Mouse (Mus musculus) common myeloid progenitor, adult 5-6 weeks (primary cell): ENCODE measurements around the gene Fcho2. TPM values are rescaled to one million over a fixed set of nuclear protein-coding genes. Genes with fewer than 3 reads are reported as not detected.
A peak's percentile ranks its signal among the peaks of the same experiment; 100 is the strongest.

ENCODE experiments used
- ATAC-seq: replicated peaks from 2 replicates; pipeline ENCODE4 v1.8.0; 2016; ENCODE audit warnings: low read depth, mild to moderate bottlenecking, moderate TSS enrichment, inconsistent platforms; ENCODE audit not compliant: poor library complexity, severe bottlenecking
- total RNA-seq: library from RNA; stranded (forward); fragments of 200-1000, 187-1606 nt; gene quantifications from 2 replicates; pipeline ENCODE4 v1.2.3, GENCODE M21; 2017

Fcho2 gene
- total RNA-seq, 1 experiment from 2014 or later: 35.0 TPM

DNA sequence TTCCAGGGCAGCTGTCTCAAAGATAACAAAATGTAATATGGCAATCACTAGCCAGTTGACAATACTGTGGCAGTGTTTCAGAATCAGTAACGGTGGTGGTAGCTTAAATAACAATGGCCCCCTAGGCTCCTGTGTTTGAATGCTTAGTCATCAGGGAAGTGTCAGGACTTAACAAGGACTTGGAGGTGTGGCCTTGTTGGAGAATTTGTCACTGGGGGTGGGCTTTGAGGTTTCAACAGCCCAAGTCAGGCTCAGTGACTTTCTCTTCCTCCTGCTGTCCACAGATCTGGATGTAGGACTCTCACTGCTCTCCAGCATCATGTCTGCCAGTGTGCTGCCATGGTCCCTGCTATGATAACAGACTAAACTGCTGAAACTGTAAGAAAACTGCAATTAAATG, 93.0 kb downstream of the Fcho2 start:
- no peak for ATAC-seq

DNA sequence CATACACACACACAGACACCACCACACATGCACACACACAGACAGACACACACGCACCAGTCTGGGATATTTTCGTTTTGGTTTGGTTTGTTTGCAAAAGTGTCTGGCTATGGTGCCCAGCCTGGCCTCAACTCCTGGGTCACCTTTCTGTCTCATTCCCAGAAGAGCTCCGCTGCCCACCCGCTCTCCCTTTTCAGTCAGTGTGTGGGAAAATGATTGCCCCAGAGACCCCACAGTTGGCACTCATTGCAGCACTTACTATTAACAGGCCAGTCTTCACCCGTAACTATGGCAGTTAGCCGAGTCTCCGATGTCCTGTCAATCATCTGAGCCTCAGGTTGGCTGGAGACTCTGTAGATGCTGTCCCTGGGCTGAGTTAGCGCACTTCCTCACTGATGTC, 99.1 kb downstream of the Fcho2 start:
- no peak for ATAC-seq

DNA sequence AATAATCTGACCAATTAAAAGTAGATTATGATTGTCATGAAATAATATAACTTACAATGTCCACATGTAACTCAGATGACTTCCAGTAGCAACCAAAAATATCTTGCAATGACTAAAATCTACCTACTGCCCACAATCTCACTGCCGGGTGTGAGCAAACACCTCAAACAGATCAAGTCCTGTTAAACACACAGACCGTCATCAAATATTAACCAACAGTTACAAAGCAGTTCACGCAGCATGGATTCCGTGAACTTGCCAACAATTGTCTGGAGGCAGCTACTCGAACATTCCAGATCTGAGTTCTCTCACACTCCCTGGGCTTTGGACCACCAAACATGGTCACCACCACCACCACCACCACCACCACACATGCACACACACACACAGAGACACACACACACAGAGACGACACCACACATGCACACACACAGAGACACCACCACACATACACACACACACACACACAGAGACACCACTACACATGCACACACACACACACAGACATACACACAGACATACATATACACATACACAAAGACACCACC, 99.7 kb downstream of the Fcho2 start:
- ATAC-seq: no peak

DNA sequence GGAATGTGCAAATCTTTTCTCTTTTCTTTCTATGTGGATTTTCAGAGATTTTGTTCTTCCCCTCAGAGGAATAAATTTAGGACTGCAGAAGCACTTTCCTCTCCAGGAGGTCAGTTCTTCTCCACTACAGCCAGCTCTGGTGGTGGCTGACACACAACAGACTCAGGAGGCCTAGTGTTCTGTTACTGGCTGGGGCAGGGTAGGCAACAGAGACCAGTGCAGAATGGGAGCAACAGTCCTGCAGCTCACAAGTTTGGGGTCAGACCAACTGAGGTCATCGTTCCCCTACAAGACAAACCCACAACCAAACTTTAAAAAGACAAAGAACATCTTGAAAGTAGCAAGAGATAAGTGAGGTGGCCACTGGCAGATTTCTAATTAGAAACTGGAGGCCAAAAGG, 104.6 kb downstream of the Fcho2 start:
- no peak for ATAC-seq

DNA sequence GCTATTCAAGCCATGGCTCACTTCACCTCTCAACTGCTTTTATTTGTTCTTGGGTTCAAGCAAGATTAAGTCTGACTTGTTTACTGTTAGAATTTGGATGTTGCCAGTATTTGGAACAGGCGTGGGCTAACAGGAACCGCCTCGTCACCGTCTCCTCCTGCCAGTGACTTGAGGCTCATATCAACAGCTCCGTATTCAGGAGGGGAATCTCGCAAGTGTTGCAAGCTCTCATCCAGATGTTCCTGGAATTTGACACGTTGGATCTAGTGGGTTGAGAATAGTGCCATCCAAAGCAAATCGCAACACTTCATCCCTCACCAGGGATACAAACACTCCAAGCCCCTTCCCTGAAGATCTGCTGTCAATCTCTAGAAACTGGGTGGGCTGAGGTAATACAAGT, 105.0 kb downstream of the Fcho2 start:
- ATAC-seq: no peak

DNA sequence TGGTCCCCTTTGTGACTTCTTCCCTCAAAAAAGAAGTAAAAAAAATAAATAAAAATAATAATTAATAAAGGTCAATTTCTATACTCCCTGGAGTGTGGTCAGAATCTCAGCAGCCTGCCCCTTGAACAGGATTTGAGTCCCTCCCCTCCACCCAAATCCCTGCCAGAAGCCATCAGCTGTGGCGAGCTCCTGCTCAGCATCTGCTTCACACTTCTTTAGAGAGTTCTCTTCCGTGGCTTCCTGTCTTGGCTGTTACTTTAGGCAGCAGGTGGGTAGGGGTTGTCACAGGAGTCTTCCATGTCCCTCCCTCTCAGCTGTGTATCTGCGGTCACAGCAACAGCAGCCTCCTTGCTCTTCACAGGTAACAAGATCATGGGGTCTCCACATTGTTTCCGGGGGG, 109.7 kb downstream of the Fcho2 start:
- ATAC-seq: no peak

DNA sequence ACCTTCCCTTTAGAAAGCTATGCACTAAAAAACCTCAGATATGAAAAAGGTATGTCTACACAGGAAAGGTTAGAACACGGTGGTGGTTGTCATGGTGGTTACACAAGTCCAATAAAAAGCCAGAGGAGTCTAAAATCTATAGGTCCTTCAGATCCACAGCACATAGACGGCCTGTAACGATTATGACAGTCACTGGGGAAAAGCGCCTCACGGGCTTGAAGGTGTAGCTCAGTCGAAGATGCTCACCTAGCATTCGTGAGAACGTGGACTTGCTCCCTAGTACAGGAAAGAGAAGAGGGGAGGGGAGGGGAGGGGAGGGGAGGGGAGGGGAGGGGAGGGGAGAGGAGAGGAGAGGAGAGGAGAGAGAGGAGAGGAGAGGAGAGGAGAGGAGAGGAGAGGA, 111.5 kb downstream of the Fcho2 start:
- ATAC-seq: no peak

DNA sequence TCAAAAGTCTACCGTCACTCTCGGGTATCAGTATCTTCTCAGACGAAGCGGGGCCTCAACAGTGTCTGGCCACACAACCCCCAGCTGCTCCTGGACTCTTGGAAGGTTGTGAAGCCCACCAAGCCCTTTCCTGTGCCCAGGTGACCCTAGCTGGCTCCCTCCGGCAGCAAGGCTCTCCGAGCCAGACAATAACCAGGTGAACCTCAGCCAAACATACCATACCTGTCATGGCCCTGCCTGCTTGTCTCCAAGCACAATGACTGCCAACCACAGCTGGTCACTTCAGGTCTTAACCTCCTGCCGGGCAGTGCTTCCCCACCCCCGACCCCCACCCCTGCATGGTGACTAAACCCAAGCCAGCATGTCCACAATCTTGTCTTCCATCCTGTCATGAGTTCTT, 112.9 kb downstream of the Fcho2 start:
- ATAC-seq: no peak

DNA sequence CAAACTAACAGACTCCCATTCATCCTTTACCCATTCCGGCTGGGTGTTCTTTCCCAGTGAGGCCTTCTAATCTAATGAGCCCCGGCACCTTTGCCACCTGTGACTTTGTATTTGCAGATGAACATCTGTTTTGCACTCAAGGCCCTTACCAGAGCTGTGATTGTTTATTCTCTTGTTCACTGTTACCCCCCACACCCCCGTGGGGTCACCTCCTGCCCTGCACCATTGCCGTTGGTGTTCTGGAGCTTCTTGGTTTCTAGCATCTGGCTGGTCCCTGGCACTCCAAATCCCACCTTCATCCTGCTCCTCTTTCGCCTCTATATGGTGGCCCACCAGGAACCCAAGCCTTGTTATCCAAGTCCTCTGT, 114.0 kb downstream of the Fcho2 start:
- ATAC-seq: no peak

DNA sequence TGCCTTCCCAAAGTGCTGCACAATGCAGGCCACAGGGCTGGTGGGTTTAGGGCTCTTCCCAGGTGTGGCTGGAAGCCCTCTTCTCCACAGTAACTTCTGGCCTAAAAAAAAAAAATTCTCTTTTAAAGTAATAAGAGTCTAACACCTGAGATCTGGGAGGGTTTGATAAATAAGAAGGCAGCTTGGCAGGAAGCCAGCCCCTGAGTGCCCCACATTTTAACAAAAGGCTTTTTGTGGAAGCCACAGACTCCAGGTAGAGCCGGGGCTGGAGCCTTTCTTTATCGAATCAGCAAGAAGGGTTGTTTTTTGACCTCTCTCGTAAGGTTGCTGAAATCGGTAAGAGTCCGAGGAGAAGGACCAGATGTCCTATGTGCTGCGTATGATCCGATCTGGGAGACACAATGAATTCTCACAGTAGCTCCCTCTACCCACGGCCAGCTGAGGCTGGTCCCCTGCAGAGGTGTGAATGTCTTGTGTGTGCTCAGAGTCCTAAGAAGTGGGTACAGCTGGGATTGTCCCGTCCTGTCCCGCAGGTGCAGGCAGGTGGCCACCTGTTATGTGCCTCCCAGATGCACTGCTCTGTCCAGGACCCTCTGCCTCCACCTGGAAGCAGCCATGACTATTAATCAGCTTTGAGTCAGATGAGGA, 114.5 kb downstream of the Fcho2 start:
- ATAC-seq: no peak

DNA sequence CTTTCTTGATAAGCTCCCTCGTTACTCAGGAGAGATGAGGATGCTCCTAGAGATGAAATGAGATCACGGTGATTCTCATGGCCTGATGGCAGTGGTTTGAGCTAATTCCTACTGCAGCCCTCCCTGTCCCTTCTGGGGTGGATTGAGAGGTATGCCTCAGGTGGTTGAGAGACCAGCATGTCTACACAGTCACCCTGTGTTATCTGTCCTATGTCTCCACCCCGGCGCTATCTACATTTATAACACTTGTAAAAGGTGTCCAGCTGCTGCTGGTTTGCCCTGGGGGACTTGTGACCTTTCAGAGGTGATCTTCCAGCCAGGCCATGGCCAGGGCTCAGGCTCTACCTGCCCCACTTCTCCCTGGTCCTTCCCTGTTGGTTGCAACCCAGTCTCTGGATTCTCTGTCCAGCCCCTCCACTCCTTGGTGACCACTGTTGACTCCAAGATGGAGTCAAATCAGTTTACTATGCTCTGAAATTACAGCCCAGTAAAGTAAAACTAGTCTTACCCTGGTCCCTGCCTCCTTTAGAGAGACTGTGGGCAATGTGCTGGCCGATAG, 115.2 kb downstream of the Fcho2 start:
- ATAC-seq: no peak

DNA sequence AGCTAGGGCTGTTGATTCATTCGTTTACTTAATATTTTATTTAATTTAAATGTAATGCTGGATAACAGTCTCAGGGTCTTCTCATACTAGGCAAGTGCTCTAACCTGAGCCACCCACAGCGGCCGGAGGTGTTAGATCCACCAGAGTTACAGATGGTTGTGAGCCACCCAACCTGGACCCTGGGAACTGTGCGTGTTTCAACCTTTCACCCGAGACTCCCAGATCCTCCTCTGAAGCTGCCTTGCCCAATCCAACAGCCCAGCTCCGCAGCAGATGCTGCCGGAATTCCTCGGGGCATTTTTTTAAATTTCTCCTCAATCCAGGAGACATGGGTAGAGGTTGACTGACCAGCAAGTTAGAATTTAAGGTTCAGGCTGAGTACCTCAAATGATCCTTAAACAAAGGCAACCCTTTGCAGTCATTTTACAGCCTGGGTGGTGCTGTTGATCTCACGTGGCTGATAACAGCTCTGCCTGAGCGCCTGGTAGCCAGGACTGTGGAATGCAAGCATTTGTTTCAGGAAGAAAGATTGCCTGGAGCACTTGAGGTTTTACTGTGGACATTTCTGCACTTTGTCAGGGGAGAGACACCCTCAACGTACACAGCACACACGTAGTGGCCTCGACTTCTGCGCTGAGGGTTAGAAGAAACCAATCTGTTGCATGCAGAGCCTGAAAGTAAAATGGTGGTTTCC, 116.1 kb downstream of the Fcho2 start:
- ATAC-seq: no peak

DNA sequence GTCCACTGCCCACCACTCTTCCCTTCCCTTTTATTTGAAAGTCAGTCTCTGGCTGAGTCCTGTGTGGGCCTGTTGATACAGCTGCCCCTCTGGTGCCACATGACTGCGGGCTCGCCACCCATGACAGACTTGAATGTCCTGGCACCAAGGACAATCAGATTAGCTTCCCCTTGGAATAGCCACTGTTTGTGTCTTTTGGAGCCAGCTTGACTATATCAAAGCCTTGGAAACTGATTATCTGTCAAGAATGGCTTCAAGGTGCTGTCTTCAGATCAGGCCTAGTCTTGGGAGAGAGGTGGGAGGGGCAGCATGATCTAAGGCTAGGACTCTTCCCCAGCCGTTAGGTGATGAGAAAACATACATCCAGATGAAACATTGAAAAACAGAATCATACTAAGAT, 118.5 kb downstream of the Fcho2 start:
- no peak for ATAC-seq

DNA sequence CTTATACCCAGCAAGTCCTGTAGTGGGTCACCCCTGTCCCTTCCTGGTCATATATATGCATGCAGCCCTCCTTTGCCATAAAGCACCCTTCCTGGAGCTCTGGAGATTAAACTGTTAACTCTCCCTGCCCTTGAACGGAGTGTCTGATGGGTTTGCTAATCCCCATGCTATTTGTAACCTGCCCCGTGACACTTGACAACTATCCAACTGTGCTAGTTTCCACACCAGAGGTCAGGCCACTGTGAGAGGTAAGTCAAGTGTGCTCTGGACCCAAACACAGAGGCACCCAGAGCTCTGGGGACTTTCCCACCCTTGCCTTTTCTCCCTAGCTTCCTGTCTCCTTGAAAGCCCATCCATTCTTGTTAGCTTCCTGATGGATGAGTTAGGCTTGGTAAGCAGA, 119.7 kb downstream of the Fcho2 start:
- no peak for ATAC-seq

DNA sequence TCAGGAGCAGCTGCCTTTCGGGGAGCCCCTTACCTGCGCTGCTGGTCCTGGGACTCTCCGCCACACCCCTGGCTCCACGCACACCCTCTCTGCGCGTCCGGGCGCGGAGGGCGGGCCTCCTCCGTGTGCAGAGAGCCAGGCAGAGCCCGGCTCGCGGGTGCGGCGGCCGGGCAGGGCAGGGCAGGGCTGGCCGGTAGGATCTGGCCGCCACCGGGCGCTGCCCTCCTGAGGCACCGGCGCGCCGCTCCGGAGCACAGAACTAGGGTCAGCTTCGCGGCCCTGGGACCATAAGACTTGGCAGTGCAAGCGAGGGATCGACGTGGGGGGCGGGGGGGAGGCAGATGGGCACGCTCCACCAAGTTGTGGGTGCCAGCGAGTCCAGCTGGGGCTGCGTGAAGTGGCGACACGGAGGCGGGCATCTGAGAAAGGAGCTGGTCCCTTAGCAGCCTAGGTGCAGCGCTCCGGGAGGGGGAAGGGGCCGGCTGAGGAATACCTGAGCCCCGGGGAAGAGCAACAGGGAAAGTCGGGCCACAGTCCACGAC, 120.4 kb downstream of the Fcho2 start, which contains the start of gene Tmem171:
TSS of gene Tmem171 (minus strand) at position 62 of the 542 bp plus-strand sequence.
- 0 out of 2 replicates have a peak, but pooled peaks have one; percentile 13 for ATAC-seq

DNA sequence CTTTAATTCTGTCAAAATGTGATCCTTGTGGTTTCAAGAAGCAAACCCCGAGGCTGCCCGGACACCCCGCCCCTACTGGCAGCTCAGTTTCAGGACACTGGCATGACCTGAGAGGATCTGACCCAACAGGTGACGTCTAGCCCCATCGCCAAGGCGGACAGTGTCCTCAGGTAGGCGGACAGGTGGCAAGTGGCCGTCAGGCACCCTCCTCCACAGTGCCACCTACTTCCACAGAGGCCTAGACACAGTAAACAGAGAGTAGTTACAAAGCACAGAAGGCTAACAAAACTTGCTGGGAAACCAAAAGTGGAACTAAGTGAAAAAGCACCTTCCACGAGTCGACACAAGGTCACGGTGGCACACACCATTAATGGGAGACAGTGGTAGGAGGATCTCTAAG, 121.9 kb downstream of the Fcho2 start:
- ATAC-seq: 0 out of 2 replicates have a peak, but pooled peaks have one; percentile 15

DNA sequence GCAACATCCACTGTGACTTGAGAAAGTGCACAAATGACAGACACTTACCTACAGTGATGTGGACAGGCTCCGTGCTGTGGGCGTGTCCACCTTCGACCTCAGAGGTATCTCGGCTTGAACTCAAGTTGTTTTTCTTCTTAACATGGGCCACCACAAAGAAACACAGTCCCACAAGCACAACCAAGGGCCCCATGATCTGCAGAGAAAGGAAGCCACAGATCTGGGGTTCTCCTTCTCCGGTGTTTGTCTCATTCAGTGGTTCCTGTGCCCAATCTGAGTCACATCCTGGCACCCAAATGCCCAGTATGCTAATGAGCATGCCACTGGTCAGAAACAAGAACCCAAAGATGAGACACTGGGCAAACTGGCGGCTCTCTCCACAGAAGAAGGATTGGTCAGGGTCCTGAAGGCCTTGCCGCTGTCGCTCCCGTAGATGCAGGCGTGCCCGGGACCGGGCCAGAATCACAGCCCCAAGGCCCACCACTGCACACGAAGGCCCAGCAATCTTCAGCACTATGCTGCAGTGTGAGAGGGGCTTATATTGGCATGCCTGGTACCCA, 123.2 kb downstream of the Fcho2 start:
- ATAC-seq: 0 out of 2 replicates have a peak, but pooled peaks have one; percentile 15

DNA sequence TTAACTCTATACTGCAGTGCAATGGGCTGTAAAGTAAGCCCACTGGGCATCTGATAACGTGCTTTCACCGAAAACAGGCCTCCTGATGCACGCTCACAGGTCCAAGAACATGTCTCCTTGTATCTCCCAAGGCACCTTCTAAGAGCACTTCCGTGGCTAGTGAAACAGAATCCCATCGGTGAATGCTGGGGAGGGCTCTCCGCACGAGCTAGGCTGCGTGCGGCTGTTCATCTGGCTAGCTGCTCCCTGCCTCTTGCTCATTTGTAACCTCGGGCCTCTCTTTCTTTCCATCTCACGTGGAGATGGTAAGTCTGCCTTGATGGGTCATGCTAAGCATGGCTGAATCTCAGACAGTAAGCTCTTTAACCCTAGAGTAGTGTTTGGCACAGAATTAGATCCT, 124.4 kb downstream of the Fcho2 start:
- no peak for ATAC-seq

DNA sequence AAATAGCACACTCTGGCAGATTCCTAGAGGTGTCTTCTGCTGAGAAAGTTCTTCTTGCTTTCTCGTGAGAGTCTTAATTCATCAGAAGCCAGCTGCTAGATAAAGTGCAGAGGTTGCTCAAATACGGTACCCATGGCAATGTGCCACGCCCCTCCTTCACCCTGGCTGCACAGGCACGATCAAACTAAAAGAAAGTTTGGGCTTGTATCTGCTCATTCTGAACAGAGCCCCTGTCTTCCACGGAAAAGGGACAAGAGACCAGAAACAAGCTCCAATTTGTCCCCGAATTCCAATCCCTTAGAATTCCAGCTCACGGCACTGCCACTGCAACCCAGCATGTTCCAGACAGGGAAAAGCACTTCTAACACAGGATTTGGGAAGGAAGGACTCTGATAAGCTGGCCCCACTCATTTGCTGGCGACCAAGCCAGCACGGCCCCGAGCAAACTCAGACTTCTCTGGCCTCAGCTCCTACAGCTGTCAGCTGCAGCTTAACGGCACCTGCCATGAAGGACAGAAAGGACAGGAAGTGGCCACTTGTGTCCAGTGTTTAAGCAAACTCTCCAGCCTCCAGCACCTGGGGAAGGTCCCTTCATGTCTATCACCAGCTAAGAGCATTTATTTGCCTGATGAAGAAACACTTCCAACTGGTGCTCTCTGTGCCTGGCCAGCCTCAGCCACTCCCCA, 125.5 kb downstream of the Fcho2 start:
- ATAC-seq: no peak

DNA sequence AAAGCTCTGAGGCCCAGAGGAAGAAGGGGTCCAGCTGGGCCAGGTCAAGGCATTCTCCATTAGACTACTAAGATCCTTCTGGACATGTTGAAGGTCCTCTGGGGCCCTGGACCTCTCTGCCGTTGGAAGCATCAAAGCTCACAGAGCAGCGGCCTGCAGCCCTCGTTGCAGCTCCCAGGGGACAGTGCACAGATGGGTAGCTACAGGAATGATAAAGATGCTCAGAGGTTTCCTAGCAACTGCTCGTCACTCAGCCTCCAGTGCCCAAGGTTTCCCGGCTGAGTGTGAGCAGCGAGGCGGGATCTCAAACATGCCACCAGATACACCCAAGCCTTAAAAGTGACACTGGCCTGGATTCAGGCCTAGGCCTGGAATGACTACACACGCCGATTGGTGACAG, 127.3 kb downstream of the Fcho2 start:
- ATAC-seq: no peak
